Mouse (Mus musculus) forebrain, embryonic 12.5 days (tissue): ENCODE results near the gene Gm37240. TPM values are rescaled to one million over a fixed set of nuclear protein-coding genes. Genes with fewer than 3 reads are reported as not detected.

Experiments used
- ATAC-seq: fragments of 200-750 bp; cut with Nextera tagmentation; 2 replicates; pipeline ENCODE4 v1.8.0; 2017; ENCODE audit warnings: moderate TSS enrichment; ENCODE audit not compliant: low FRiP score
- H3K27ac ChIP-seq: fragments of 300-500 bp; sonication (generic); 2 replicates; pipeline ENCODE4 v1.5.1; 2016; ENCODE audit warnings: mild to moderate bottlenecking
- H3K27me3 ChIP-seq: fragments of 300-500 bp; sonication (generic); 2 replicates; pipeline ENCODE4 v1.6.1; 2016; ENCODE audit warnings: mild to moderate bottlenecking
- H3K36me3 ChIP-seq: fragments of 300-500 bp; sonication (generic); replicated peaks from 2 replicates; pipeline ENCODE4 v1.6.1; 2016; ENCODE audit warnings: mild to moderate bottlenecking
- H3K4me1 ChIP-seq: fragments of 300-500 bp; sonication (generic); 2 replicates; pipeline ENCODE4 v1.6.1; 2016
- H3K4me2 ChIP-seq: fragments of 300-500 bp; sonication (generic); 2 replicates; pipeline ENCODE4 v1.6.1; 2016; ENCODE audit warnings: mild to moderate bottlenecking, moderate library complexity
- H3K4me3 ChIP-seq: fragments of 300-500 bp; sonication (generic); replicated peaks from 2 replicates; pipeline ENCODE4 v1.5.1; 2016; ENCODE audit warnings: mild to moderate bottlenecking
- H3K9ac ChIP-seq: fragments of 300-500 bp; sonication (generic); 2 replicates; pipeline ENCODE4 v1.6.1; 2016; ENCODE audit warnings: mild to moderate bottlenecking
- H3K9me3 ChIP-seq: fragments of 300-500 bp; sonication (generic); 2 replicates; pipeline ENCODE4 v1.6.1; 2016
- WGBS: fragments of 180-500 bp; shearing (Covaris S2); methylation state at CpG from one replicate; pipeline ENCODE4 v1.1.7; 2016; 5-methylcytosine and 5-hydroxymethylcytosine counted together
- polyA plus RNA-seq: library from polyadenylated mRNA; unstranded; fragments of >200 nt; fragmentation: Nextera tagmentation; extraction: Ambion mirVana; gene quantifications from 2 replicates; pipeline ENCODE4 v1.2.1, GENCODE M21; 2016

Gm37240 gene
- polyA plus RNA-seq, 1 experiment from 2014 or later, result 0.57 TPM

DNA sequence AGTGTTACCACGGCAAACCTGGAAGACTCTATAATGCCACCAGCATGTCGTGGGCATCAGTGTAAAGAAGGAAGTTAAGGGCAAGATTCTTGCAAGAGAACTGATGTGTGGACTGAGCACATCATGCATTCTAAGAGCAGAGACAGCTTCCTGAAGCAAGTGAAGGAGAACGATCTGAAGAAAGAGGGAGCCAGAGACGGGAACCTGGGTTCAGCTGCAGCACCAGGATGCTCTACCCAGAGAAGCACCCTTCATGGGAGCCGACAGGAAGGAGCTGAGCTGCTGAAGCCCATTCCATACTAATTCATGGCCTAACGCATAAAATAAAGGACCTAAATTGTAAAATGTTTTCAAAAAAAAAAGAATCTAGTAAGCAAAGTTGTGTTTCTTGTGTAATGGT is 27.5 kb upstream of the Gm37240 start:
- Histone ChIP-seq H3K27me3 (no peaks in the 10 kb centered on the region), H3K27ac (no peak overlapping the region), H3K4me3 (no peak overlapping the region), H3K9me3 (no peaks in the 10 kb centered on the region), H3K4me2 (no peak overlapping the region), H3K36me3 (no peaks in the 10 kb centered on the region), H3K9ac (no peak overlapping the region), H3K4me1 (no peaks in the 10 kb centered on the region)
- ATAC-seq, result no peak
- 90% methylated on average over 6 of the region's 6 CpGs for WGBS

GRCm38 (mm10) chr3:85907136-85907535 is 19.8 kb upstream of the Gm37240 start:
- H3K4me2 ChIP-seq, result no peak overlapping the region
- H3K27me3 ChIP-seq, result no peaks in the 10 kb centered on the region
- no peaks in the 10 kb centered on the region for H3K9me3 ChIP-seq
- no peak for ATAC-seq
- H3K27ac ChIP-seq, result no peak overlapping the region
- no peaks in the 10 kb centered on the region for H3K4me1 ChIP-seq
- 84% methylated on average over 7 of the region's 7 CpGs for WGBS
- H3K36me3 ChIP-seq, result no peaks in the 10 kb centered on the region
- H3K9ac ChIP-seq, result no peak overlapping the region
- H3K4me3 ChIP-seq, result no peak overlapping the region

DNA sequence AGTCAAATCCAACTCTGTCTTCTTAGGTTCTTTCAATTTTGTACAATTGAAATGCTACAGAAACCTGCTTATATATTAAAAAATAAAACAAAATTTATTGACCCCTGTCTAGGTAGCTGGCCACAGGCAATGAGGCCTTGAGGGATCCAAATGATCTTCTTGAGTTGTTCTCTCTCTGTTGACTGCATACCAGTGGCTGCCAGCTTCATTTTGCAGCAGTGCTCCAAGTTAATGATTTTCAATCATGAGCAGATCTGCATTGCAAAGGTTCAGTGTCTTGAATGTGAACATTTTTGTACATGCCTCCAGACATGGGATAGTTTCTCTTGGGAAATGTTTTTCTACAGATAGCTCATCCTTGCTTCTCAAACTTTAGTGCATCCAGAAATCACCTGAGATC is 17.1 kb upstream of the Gm37240 start:
- H3K36me3 ChIP-seq, result no peaks in the 10 kb centered on the region
- no peak overlapping the region for H3K4me2 ChIP-seq
- no peaks in the 10 kb centered on the region for H3K4me1 ChIP-seq
- no peak overlapping the region for H3K27ac ChIP-seq
- no peak for ATAC-seq
- H3K4me3 ChIP-seq, result no peak overlapping the region
- H3K9ac ChIP-seq, result no peak overlapping the region
- H3K27me3 ChIP-seq, result no peaks in the 10 kb centered on the region
- H3K9me3 ChIP-seq, result no peaks in the 10 kb centered on the region

GRCm38 (mm10) chr3:85895020-85895419 is 7.7 kb upstream of the Gm37240 start:
- Histone ChIP-seq H3K27ac (no peak overlapping the region), H3K4me3 (no peak overlapping the region), H3K9me3 (no peaks in the 10 kb centered on the region), H3K27me3 (0 out of 2 replicates have a peak, but pooled peaks cover 3% of the 10 kb centered on the region), H3K4me2 (no peak overlapping the region), H3K4me1 (no peaks in the 10 kb centered on the region), H3K36me3 (no peaks in the 10 kb centered on the region), H3K9ac (no peak overlapping the region)
- WGBS, result 91% methylated on average over 5 of the region's 5 CpGs
- no peak for ATAC-seq

GRCm38 (mm10) chr3:85891571-85891970 is 4.3 kb upstream of the Gm37240 start:
- no peak for ATAC-seq
- Histone ChIP-seq H3K9ac (no peak overlapping the region), H3K27ac (no peak overlapping the region), H3K36me3 (no peaks in the 10 kb centered on the region), H3K27me3 (peaks cover 26% of the 10 kb centered on the region), H3K9me3 (no peaks in the 10 kb centered on the region), H3K4me1 (peaks cover 20% of the 10 kb centered on the region), H3K4me2 (no peak overlapping the region), H3K4me3 (no peak overlapping the region)
- WGBS, result 39% methylated on average over 1 of the region's 1 CpGs

GRCm38 (mm10) chr3:85888221-85888671 is 928 bp upstream of the Gm37240 start:
- Histone ChIP-seq H3K27me3 (peaks cover 45% of the 10 kb centered on the region), H3K9ac (no peak overlapping the region), H3K9me3 (no peaks in the 10 kb centered on the region), H3K4me1 (peaks cover 21% of the 10 kb centered on the region), H3K27ac (no peak overlapping the region), H3K36me3 (no peaks in the 10 kb centered on the region), H3K4me3 (peak overlapping the region; percentile 56), H3K4me2 (peak overlapping the region; percentile 98)
- ATAC-seq, result no peak
- 8% methylated on average over 11 of the region's 11 CpGs for WGBS

DNA sequence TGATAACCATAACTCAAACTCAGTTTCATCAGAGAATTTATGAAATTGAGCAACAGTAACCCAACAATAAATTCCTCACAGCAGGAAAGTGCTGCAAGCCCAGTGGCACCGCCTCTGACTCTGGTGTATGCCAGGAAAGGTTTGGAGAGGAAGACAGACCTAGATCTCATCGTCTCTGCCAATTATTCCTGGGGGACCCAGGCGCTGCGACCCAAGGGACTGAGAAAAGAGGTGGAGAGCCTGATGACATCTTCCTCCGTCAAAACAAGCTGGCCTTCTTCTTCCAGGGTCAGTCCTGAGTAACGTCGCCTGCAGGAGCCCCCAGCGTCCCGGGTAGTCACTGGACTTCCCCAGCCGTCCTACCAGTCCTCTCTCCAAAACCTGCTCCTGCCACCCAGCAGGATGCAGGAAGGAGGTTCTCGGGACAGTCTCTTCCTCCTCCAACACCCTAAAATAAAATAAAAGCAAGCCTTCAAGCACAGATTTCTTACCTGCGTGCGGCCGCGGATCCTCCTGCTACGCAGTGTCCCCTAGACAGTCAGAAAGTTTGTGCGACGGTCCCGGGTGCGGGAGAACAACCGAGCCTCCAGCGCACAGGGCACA is 581 bp downstream of the Gm37240 start:
- Histone ChIP-seq H3K36me3 (no peaks in the 10 kb centered on the region), H3K4me3 (peak overlapping the region; percentile 56), H3K27me3 (peaks cover 45% of the 10 kb centered on the region), H3K9ac (peak overlapping the region; percentile 40), H3K4me1 (peaks cover 21% of the 10 kb centered on the region), H3K9me3 (no peaks in the 10 kb centered on the region), H3K4me2 (peak overlapping the region; percentile 98), H3K27ac (no peak overlapping the region)
- 3% methylated on average over 22 of the region's 22 CpGs for WGBS
- ATAC-seq, result no peak

DNA sequence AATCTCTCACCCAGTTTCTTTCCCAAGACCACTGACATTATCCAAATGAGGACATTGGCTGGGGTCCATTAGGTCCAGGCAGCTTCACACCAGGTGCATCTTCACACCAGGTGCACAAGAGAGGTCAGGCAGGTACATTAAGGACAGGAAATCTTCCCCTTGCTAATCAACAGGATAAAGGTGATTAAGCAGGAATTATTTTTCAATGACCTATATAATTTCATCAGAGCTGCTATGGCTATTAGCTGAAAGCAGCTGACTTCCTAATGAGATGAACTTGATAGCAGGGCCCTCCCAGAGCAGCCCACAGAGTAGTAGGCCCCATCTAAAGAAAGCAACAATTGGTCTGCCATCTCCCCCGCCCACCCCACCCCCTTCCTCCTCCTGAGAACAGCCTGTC is 1.4 kb downstream of the Gm37240 start:
- peaks cover 43% of the 10 kb centered on the region for H3K27me3 ChIP-seq
- no peak overlapping the region for H3K4me3 ChIP-seq
- H3K4me2 ChIP-seq, result no peak overlapping the region
- WGBS, result 23% methylated on average over 1 of the region's 1 CpGs
- ATAC-seq, result no peak
- H3K9me3 ChIP-seq, result no peaks in the 10 kb centered on the region
- no peak overlapping the region for H3K27ac ChIP-seq
- H3K4me1 ChIP-seq, result peaks cover 21% of the 10 kb centered on the region
- no peaks in the 10 kb centered on the region for H3K36me3 ChIP-seq
- no peak overlapping the region for H3K9ac ChIP-seq

DNA sequence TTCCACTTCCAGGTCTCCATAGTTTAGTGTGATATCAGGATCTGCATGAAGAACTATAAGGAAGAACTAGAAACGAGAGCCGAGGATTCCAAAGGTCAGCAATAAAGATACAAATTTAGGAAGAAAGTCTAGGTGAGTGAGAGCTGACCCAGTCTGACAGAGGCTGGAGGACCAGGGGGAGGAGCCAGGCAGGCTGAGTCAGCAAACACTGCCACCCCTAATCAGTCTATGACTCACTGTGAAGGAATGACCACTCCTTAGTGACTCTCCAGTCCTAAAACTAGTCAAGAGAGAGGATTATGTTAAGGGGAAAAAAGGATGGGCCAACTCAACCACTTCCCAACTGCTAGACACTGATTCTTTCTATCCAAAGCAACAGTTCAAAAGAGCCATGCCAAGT is 6.6 kb downstream of the Gm37240 start:
- no peaks in the 10 kb centered on the region for H3K9me3 ChIP-seq
- H3K27me3 ChIP-seq, result peaks cover 9% of the 10 kb centered on the region
- WGBS, result 90% methylated on average over 2 of the region's 2 CpGs
- no peak overlapping the region for H3K9ac ChIP-seq
- H3K4me3 ChIP-seq, result no peak overlapping the region
- H3K27ac ChIP-seq, result no peak overlapping the region
- ATAC-seq, result no peak
- no peaks in the 10 kb centered on the region for H3K4me1 ChIP-seq
- no peak overlapping the region for H3K4me2 ChIP-seq
- no peaks in the 10 kb centered on the region for H3K36me3 ChIP-seq

DNA sequence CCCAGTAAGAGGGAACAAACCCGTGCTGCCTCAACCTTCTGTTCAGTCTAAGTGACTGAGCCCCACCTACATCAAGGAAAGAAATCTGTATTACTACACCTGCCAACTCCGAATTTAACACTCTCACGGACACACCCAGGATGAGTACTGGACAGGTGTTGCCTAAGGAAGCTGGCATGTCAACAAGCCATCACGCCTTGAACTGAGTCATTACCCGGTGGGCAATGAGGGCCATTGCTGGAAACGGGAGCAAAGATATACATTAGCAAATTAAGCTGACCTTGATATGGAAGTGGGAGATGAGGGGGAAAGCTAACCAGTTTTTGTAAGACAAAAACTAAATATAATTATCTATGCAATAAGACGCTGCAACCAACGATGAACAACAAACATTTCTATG is 7.2 kb downstream of the Gm37240 start:
- Histone ChIP-seq H3K4me3 (no peak overlapping the region), H3K9ac (no peak overlapping the region), H3K4me1 (no peaks in the 10 kb centered on the region), H3K4me2 (no peak overlapping the region), H3K27me3 (peaks cover 4% of the 10 kb centered on the region; the same call in 1 of the 2 replicates), H3K36me3 (no peaks in the 10 kb centered on the region), H3K9me3 (no peaks in the 10 kb centered on the region), H3K27ac (no peak overlapping the region)
- no peak for ATAC-seq
- WGBS, result 94% methylated on average over 8 of the region's 8 CpGs

DNA sequence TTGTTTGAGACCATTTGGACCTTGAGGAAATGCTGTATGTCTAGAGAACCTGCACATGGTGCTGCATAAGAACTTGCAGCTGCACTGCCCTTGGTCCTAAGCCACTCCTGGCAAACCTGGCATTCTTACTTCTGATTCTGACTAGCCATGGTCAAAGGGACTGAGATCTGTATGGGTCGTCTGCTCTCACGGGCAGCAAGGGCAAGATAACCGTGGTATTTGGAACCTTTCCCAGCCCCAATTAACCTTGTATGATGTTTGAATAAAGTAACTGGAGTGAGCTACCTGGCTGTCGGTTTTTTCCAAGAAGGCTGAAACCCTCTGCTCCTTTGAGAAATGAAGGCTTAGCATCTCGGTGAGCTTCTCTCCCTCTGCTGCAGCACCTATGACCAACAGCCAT is 8.4 kb downstream of the Gm37240 start:
- Histone ChIP-seq H3K4me3 (no peak overlapping the region), H3K4me1 (no peaks in the 10 kb centered on the region), H3K27ac (no peak overlapping the region), H3K9me3 (no peaks in the 10 kb centered on the region), H3K36me3 (no peaks in the 10 kb centered on the region), H3K4me2 (no peak overlapping the region), H3K9ac (no peak overlapping the region), H3K27me3 (0 out of 2 replicates have a peak, but pooled peaks cover under 1% of the 10 kb centered on the region)
- 90% methylated on average over 5 of the region's 5 CpGs for WGBS
- no peak for ATAC-seq

DNA sequence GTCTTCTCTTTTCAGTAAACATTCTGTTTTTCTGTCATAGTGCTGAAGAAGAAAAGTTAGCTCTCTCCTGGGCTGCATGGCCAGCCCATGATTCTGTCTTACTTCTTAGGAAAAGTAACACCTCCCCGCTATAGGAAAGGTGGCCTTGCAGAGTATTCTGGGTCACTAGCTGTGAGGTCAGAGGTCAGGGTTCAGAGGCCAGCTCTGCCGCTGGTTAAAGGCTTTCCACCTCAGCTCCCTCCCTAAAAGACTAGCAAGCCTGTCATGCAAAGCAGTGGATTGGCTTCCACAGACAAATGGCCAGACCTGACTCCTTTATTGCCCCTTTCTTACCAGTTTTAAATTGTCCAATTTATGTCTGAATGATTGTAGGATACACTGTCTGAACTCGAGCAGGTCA is 23.3 kb downstream of the Gm37240 start:
- Histone ChIP-seq H3K9me3 (no peaks in the 10 kb centered on the region), H3K27ac (no peak overlapping the region), H3K4me3 (no peak overlapping the region), H3K4me1 (no peaks in the 10 kb centered on the region), H3K9ac (no peak overlapping the region), H3K4me2 (no peak overlapping the region), H3K36me3 (no peaks in the 10 kb centered on the region), H3K27me3 (no peaks in the 10 kb centered on the region)
- WGBS, result 15% methylated on average over 3 of the region's 3 CpGs
- no peak for ATAC-seq

- ATAC-seq, result no peak
- 87% methylated on average over 2 of the region's 2 CpGs for WGBS
Measured at GRCm38 (mm10) chr3:85862886-85863285, 24.4 kb downstream of the Gm37240 start.

More at GRCm38 (mm10) chr3:85862886-85863285, 24.4 kb downstream of the Gm37240 start:
- no peaks in the 10 kb centered on the region for H3K27me3 ChIP-seq
- no peak overlapping the region for H3K9ac ChIP-seq
- H3K4me2 ChIP-seq, result no peak overlapping the region
- H3K9me3 ChIP-seq, result no peaks in the 10 kb centered on the region
- H3K36me3 ChIP-seq, result no peaks in the 10 kb centered on the region
- no peak overlapping the region for H3K27ac ChIP-seq
- H3K4me1 ChIP-seq, result no peaks in the 10 kb centered on the region
- H3K4me3 ChIP-seq, result no peak overlapping the region
